Mouse (Mus musculus) bone marrow macrophage, adult 2 months (primary cell): ENCODE measurements at regions not wholly inside any gene's neighbourhood (a gene's known extent, or its start where the extent isn't known, plus 50 kb on each side); places are given as distances from the start of the nearest gene placed in this dataset.
"Not testable (repeated sequence)": the region's sequence is repeated elsewhere in the genome, so short reads cannot be mapped to it uniquely, and the experiment has no call there.

ENCODE experiments used
- H3K27ac ChIP-seq: 2 replicates; pipeline ENCODE4 v1.5.1; 2012; ENCODE audit warnings: low read depth, low read length; ENCODE audit not compliant: insufficient read depth
- H3K4me1 ChIP-seq: 2 replicates; pipeline ENCODE4 v1.6.1; 2012; ENCODE audit warnings: low read length; ENCODE audit not compliant: control insufficient read depth, insufficient read depth
- H3K4me3 ChIP-seq: 2 replicates; pipeline ENCODE4 v1.5.1; 2012; ENCODE audit warnings: mild to moderate bottlenecking, low read length, moderate library complexity; ENCODE audit not compliant: insufficient read depth
- CTCF ChIP-seq: IDR thresholded peaks from 2 replicates; pipeline ENCODE4 v1.5.1; 2012; ENCODE audit warnings: low read depth, mild to moderate bottlenecking, low read length, moderate library complexity
- POLR2A ChIP-seq: IDR thresholded peaks from 2 replicates; pipeline ENCODE4 v1.6.1; 2012; ENCODE audit warnings: mild to moderate bottlenecking, low read depth, low read length, borderline replicate concordance

GRCm38 (mm10) chr2:146723172-146723571 is 132.5 kb upstream of the Kiz start:
- no peaks in the 10 kb centered on the region for H3K4me1 ChIP-seq
- no peak overlapping the region for H3K27ac ChIP-seq
- H3K4me3 ChIP-seq, result no peak overlapping the region
- no peak for TF ChIP-seq POLR2A
- no peak for TF ChIP-seq CTCF

GRCm38 (mm10) chr2:146723671-146724070 is 132.0 kb upstream of the Kiz start:
- Histone ChIP-seq H3K4me1 (no peaks in the 10 kb centered on the region), H3K4me3 (no peak overlapping the region), H3K27ac (no peak overlapping the region)
- no peak for TF ChIP-seq CTCF
- TF ChIP-seq POLR2A, result no peak

GRCm38 (mm10) chr2:146724142-146724679 is 131.5 kb upstream of the Kiz start:
- no peak for TF ChIP-seq POLR2A
- TF ChIP-seq CTCF, result no peak
- Histone ChIP-seq H3K27ac (no peak overlapping the region), H3K4me3 (no peak overlapping the region), H3K4me1 (no peaks in the 10 kb centered on the region)

DNA sequence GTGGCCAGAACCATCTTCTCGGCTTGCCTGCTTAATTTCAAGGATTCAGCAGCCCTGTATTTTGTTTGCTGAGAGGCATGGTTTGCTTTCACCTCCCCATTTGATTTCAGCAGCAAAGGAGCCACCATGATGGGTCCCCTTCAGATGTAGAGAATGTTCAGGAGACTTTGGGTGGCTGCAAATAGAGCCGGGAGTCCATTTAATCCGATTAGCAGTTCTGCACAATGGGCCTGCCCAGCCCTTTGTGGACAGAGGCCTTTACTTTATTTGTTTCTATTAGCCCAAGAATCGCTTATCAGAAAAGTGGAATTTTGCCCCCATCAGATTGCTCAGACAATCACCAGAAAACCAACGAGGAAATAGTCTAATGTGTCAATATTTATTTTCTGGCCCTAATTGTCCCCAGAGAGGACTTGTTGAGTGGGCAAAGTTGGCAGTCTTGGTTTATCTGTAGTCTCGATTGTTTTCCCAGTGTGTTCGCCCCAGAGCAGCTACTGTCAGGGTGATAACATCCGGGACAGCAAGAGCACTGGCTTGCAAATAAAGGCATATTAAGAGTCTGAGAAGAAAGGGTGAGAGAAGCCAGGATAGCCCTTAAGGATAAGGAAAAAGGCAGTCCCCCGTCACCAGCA is 130.6 kb upstream of the Kiz start:
- no peak overlapping the region for H3K27ac ChIP-seq
- no peak overlapping the region for H3K4me3 ChIP-seq
- no peak for TF ChIP-seq POLR2A
- no peak for TF ChIP-seq CTCF
- H3K4me1 ChIP-seq, result no peaks in the 10 kb centered on the region

DNA sequence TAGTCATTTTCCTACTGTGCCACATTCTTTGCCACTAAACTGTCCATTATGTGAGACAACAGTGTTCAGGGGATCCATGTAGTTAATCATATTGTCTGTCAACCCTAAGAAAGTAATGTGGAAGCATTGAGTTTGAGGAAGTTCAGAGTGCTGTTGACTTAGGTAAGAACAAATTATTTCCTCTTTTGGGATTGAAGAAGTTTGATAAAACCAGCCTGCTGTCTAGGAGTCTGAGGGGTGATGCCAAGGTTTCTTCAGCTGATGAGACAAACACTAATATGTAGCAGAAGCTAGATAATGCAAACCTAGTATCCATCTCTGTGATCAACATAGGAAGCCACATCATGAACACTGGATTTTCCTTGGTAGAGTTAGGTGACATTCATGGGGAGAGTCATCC is 127.0 kb upstream of the Kiz start:
- TF ChIP-seq POLR2A (no peak), CTCF (no peak)
- H3K27ac ChIP-seq, result no peak overlapping the region
- H3K4me1 ChIP-seq, result no peaks in the 10 kb centered on the region
- no peak overlapping the region for H3K4me3 ChIP-seq

- Histone ChIP-seq H3K4me3 (no peak overlapping the region), H3K4me1 (no peaks in the 10 kb centered on the region), H3K27ac (no peak overlapping the region)
- TF ChIP-seq CTCF, result no peak
- no peak for TF ChIP-seq POLR2A
These were observed 124.6 kb upstream of the Kiz start for GRCm38 (mm10) chr2:146731081-146731480.

DNA sequence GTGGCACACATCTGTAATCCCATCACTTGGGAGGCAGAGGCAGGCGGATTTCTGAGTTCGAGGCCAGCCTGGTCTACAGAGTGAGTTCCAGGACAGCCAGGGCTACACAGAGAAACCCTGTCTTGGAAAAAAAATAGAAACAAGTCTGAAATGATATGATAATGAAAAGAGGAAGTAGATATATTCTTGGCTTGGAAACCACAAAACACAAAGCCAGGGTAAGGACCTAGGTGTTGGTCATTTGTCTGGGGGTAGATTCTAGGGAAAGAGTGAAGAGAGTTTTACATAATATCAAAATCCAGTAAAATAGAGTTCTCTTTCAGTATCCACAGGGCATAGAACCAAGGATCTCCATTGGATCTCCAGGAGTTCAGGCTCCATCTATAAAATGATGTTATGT is 122.8 kb upstream of the Kiz start:
- not testable (repeated sequence) for H3K4me1 ChIP-seq, H3K27ac ChIP-seq, H3K4me3 ChIP-seq

DNA sequence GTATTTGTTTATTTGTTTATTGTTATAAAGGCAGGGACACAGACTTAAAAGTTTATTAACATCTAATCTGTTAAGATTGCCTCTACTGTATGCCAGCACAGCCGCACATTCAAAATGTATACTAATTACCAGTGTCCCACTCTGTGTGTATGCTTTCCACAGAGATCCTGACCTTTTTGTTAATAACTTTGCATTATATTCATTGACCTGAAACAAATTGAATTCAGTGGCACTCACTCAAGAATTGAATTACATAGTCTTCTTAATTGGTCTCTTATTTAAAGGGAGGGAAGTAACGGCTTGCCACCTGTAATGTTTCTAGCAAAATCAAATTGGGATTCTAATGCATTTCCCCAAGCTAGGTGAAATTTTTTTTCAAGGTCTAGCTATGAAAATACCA is 111.3 kb upstream of the Kiz start:
- no peak for TF ChIP-seq POLR2A
- TF ChIP-seq CTCF, result no peak
- H3K27ac ChIP-seq, result no peak overlapping the region
- no peak overlapping the region for H3K4me3 ChIP-seq
- no peaks in the 10 kb centered on the region for H3K4me1 ChIP-seq

- no peak overlapping the region for H3K27ac ChIP-seq
- H3K4me1 ChIP-seq, result no peaks in the 10 kb centered on the region
- TF ChIP-seq POLR2A (no peak), CTCF (no peak)
- H3K4me3 ChIP-seq, result no peak overlapping the region
These were observed 110.5 kb upstream of the Kiz start for GRCm38 (mm10) chr2:146745012-146745682.

DNA sequence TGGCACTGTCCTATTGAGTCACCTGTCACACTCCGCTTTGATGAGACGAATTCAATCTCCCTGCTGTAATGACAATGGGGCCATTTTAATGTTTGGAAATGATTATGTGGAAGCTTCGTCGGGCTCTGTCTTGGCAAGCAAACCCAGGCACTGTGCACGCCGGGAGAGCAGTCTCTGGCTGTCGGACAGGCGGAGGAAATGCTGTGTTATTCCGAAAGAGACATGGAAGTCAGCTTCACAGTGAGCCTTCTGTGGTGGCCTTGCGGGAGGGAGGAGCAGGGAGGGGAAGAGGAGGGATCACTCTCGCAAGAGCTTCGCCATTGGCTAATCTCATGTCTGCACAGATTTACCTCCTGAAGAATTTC is 110.0 kb upstream of the Kiz start:
- H3K4me3 ChIP-seq, result no peak overlapping the region
- H3K4me1 ChIP-seq, result no peaks in the 10 kb centered on the region
- no peak for TF ChIP-seq POLR2A
- TF ChIP-seq CTCF, result no peak
- H3K27ac ChIP-seq, result no peak overlapping the region

DNA sequence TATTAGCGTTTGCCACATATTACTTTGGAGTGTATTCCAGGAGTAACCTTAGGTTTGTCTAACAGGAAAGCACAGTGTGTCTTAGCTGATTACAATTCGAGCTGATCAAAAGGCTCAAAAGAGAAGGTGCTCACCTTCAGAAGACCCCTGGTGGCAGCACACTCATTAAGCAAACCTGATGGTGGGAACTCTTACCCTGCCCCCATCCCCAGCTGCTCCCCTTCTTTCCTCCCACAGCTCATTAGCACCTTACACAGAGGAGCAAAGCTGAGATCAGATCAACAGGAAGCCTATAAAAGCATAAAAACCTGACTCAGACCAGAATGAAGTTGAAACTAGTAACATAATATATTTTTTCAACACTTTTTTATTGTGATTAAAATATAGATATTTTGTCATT is 101.7 kb upstream of the Kiz start:
- TF ChIP-seq POLR2A (no peak), CTCF (no peak)
- no peak overlapping the region for H3K4me3 ChIP-seq
- H3K4me1 ChIP-seq, result no peaks in the 10 kb centered on the region
- no peak overlapping the region for H3K27ac ChIP-seq
